Mouse (Mus musculus) erythroblast, embryonic 14.5 days (primary cell): ENCODE measurements around the gene Dzank1.

Experiments used
- GATA1 ChIP-seq: IDR thresholded peaks from 2 replicates; pipeline ENCODE4 v1.6.1; 2012; ENCODE audit warnings: low read length, inconsistent platforms, mixed read lengths
- TAL1 ChIP-seq: IDR thresholded peaks from 3 replicates; pipeline ENCODE4 v1.6.1; 2012; ENCODE audit warnings: low read length, inconsistent platforms, mixed read lengths

DNA sequence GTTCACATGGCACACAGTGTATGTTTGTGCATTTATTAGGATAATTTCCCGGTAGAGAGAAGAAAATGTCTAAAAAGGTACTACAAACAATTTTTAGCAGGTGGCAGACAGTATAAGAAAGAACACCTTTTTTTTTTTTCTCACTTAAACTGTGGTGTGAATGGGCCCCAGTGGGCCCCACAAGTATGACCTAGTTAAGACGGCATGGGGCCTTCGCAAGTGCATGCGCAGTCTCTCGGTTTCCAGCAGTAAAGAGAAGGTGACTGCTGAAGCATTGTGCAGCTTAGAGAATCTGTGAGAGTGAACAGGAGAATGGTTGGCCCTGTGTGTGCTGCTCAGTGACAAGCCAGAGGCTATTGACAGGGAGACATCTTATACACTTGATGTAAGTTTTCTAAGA, 37.9 kb downstream of the Dzank1 start:
- TF ChIP-seq GATA1: no peak
- TF ChIP-seq TAL1: no peak
